Mouse (Mus musculus) forebrain, embryonic 10.5 days (tissue): ENCODE measurements at regions not wholly inside any gene's neighbourhood (a gene's known extent, or its start where the extent isn't known, plus 50 kb on each side); places are given as distances from the start of the nearest gene placed in this dataset.
"Not testable (repeated sequence)": the region's sequence is repeated elsewhere in the genome, so short reads cannot be mapped to it uniquely, and the experiment has no call there.

Source experiments
- DNase-seq: peaks from one replicate; pipeline ENCODE4 v3.0.0-alpha.2; 2017; ENCODE audit warnings: low spot score; ENCODE audit errors: extremely low spot score
- H3K27ac ChIP-seq: fragments of 300-500 bp; sonication (generic); 2 replicates; pipeline ENCODE4 v1.5.1; 2016; ENCODE audit warnings: mild to moderate bottlenecking
- H3K27me3 ChIP-seq: fragments of 300-500 bp; sonication (generic); 2 replicates; pipeline ENCODE4 v1.6.1; 2016; ENCODE audit warnings: mild to moderate bottlenecking; ENCODE audit not compliant: poor library complexity, severe bottlenecking
- H3K36me3 ChIP-seq: fragments of 300-500 bp; sonication (generic); replicated peaks from 2 replicates; pipeline ENCODE4 v1.6.1; 2016; ENCODE audit warnings: mild to moderate bottlenecking, moderate library complexity
- H3K4me1 ChIP-seq: fragments of 300-500 bp; sonication (generic); 2 replicates; pipeline ENCODE4 v1.6.1; 2016
- H3K4me3 ChIP-seq: fragments of 300-500 bp; sonication (generic); 2 replicates; pipeline ENCODE4 v1.5.1; 2016; ENCODE audit warnings: mild to moderate bottlenecking, moderate library complexity
- H3K9me3 ChIP-seq: fragments of 300-500 bp; sonication (generic); 2 replicates; pipeline ENCODE4 v1.6.1; 2016; ENCODE audit warnings: mild to moderate bottlenecking, moderate library complexity
- WGBS: fragments of 180-500 bp; shearing (Covaris S2); methylation state at CpG from one replicate; pipeline ENCODE4 v1.1.7; 2016; 5-methylcytosine and 5-hydroxymethylcytosine counted together

- Histone ChIP-seq H3K36me3 (no peaks in the 10 kb centered on the region), H3K27ac (no peak overlapping the region), H3K9me3 (peaks cover 9% of the 10 kb centered on the region; the same call in 1 of the 2 replicates), H3K4me1 (no peaks in the 10 kb centered on the region), H3K27me3 (no peaks in the 10 kb centered on the region), H3K4me3 (no peak overlapping the region)
- no peak for DNase-seq
- 95% methylated on average over 4 of the region's 4 CpGs for WGBS
Measured at GRCm38 (mm10) chr15:4630611-4631010, 96.4 kb upstream of the C6 start.

DNA sequence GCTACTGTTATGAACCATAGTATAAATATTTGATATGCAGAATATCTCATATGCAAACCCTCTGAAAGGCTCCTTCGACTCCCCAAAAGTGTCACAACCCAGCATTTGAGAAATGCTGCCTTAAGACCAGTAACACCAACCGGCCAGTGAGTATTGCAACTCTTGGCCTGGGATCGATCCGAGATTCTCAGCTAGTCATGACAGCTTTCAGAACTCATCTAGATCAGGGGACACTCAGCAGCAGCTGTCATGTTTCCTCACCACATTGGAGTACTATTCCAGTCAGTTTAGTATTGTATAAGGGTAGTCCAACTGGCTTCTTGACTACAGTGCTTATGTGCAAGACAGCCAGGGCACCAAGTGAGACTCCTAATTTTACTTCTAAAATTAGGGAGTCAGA is 85.3 kb upstream of the C6 start:
- H3K9me3 ChIP-seq: no peaks in the 10 kb centered on the region
- H3K4me3 ChIP-seq: no peak overlapping the region
- H3K27ac ChIP-seq: no peak overlapping the region
- 96% methylated on average over 4 of the region's 4 CpGs for WGBS
- peaks cover 31% of the 10 kb centered on the region for H3K4me1 ChIP-seq
- H3K36me3 ChIP-seq: no peaks in the 10 kb centered on the region
- no peaks in the 10 kb centered on the region for H3K27me3 ChIP-seq
- DNase-seq: no peak

DNA sequence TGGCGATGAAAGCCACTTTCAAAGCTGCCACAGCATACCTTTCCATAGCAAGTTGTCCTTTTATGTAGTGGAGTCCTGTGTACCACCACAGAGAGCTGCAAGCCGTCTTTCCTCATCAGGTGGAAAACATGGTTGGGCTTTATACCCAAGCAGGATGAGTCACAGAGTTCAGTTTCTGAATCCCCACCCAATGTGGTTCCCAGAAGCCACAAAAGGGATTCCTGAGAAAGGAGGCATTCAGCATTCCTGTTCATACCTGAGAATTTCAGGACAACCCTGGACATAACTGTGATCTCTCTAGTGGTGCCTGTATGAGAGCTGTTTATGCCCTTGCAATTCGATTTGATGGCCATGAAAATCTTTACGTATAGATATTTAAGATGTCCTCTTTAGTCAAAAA is 84.1 kb upstream of the C6 start:
- DNase-seq: no peak
- no peaks in the 10 kb centered on the region for H3K36me3 ChIP-seq
- H3K27ac ChIP-seq: peak overlapping the region; percentile 66; the same call in 1 of the 2 replicates
- peaks cover 31% of the 10 kb centered on the region for H3K4me1 ChIP-seq
- no peaks in the 10 kb centered on the region for H3K9me3 ChIP-seq
- no peaks in the 10 kb centered on the region for H3K27me3 ChIP-seq
- H3K4me3 ChIP-seq: no peak overlapping the region
- WGBS: 66% methylated on average over 4 of the region's 4 CpGs

GRCm38 (mm10) chr15:4643888-4644606 is 82.9 kb upstream of the C6 start:
- peaks cover 31% of the 10 kb centered on the region for H3K4me1 ChIP-seq
- 38% methylated on average over 4 of the region's 4 CpGs for WGBS
- no peaks in the 10 kb centered on the region for H3K9me3 ChIP-seq
- no peaks in the 10 kb centered on the region for H3K27me3 ChIP-seq
- no peak overlapping the region for H3K4me3 ChIP-seq
- H3K36me3 ChIP-seq: no peaks in the 10 kb centered on the region
- peak overlapping the region; percentile 45; the same call in 1 of the 2 replicates for H3K27ac ChIP-seq
- DNase-seq: peak; percentile 30

DNA sequence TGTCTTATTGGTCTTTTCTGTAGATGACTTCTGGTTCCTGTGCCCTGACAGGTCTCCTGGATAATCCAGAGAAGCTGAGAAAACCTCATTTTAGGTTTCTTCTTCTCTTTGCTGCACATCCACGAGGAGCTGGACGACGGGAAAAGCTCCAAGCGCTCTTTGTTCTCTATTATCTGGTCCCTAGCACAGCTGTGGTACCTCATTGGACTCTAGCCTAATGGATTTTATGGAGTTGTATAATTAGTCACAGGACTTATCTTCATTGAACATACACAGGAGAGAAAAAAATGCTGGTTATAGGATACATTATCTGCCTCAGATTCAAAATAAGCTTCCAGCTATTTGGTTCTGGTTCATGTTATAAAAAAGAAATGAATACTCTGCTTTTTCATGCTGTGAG is 78.3 kb upstream of the C6 start:
- no peak for DNase-seq
- Histone ChIP-seq H3K9me3 (no peaks in the 10 kb centered on the region), H3K4me1 (peaks cover 22% of the 10 kb centered on the region), H3K27ac (no peak overlapping the region), H3K36me3 (no peaks in the 10 kb centered on the region), H3K27me3 (no peaks in the 10 kb centered on the region), H3K4me3 (no peak overlapping the region)
- 88% methylated on average over 4 of the region's 4 CpGs for WGBS

DNA sequence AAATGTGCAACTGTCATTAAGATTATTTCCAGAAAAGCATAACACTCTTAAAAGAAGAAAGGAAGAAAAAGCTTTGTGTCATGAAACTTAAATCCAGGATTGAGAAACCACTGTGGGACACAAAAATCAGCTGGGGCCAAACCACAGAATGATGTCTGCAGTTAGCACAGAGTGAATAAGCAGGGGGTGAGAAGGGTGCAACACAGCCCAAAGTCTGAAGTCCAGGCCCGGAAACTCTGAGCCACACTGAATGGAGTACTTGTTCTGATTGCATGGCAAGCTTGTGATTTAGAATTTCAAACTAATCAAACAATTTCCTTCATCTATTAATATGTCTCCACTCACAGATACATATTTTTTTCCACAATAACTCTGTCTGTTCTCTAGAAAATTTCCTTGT is 73.3 kb upstream of the C6 start:
- H3K36me3 ChIP-seq: no peaks in the 10 kb centered on the region
- whole genome bisulfite sequencing: 94% methylated on average over 1 of the region's 1 CpGs
- no peaks in the 10 kb centered on the region for H3K27me3 ChIP-seq
- H3K9me3 ChIP-seq: no peaks in the 10 kb centered on the region
- no peak overlapping the region for H3K4me3 ChIP-seq
- no peaks in the 10 kb centered on the region for H3K4me1 ChIP-seq
- DNase-seq: no peak
- no peak overlapping the region for H3K27ac ChIP-seq

DNA sequence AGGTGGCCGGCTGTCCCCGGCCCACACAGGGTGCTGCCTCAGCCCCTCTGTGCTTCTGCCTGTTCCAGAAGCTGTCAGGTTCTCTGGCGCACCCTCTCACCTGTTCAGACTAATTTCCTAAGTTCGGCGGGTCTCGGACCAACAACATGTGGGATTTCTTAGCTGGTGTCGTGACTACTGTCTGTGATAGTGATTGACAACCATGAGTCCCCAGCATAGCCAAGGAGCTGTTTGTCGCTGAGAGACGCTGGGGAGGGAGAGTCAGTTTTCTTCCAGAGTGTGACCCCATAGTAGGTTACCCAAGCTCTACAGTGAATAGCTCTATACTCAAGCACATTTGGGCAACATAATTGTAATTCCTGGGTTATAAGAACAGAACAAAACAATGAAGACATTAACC is 54.1 kb upstream of the C6 start:
- 95% methylated on average over 7 of the region's 9 CpGs for WGBS
- H3K27ac ChIP-seq, H3K27me3 ChIP-seq, DNase-seq, H3K4me1 ChIP-seq, H3K36me3 ChIP-seq, H3K9me3 ChIP-seq, H3K4me3 ChIP-seq: not testable (repeated sequence)
